Mouse (Mus musculus): ENCODE data around the gene Ceacam2. TPM values are rescaled to one million over a fixed set of nuclear protein-coding genes. Genes with fewer than 3 reads are reported as not detected.
"Not testable (repeated sequence)": the region's sequence is repeated elsewhere in the genome, so short reads cannot be mapped to it uniquely, and the experiment has no call there.

Gene Ceacam2
- total RNA-seq, 1 experiment, result 0.31 TPM

DNA sequence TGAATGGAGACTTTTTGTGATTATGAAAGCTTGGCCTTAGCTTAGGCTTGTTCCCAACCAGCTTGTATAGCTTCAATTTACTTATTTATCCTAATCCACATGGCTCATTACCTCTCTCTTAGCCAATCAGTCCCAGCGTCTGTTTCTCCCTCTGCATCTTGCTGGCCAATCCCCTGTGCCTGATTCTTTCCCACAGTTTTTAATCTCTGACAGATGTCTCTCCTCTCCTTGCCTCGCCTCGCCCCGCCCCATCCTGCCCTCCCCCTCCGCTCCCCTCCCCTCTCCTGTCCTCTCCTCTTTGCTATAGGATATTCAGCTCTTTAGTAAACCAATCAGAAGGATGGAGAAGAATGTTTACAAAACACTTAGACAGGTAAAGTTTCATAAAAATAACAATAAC is 54.6 kb downstream of the Ceacam2 start:
- Histone ChIP-seq H3K4me3 (ENCODE audit: insufficient read depth in 1 of 2, low read depth in 1 of 2, low read length in 2 of 2, poor library complexity in 1 of 2, severe bottlenecking in 1 of 2) (no peak overlapping the region), H3K27ac (ENCODE audit: insufficient read depth, low read depth, low read length, poor library complexity, severe bottlenecking) (no peak overlapping the region), H3K9ac (ENCODE audit: insufficient read depth, low read depth, low read length, poor library complexity, severe bottlenecking) (no peak overlapping the region), H3K36me3 (ENCODE audit: control insufficient read depth, insufficient read depth, low read length, poor library complexity, severe bottlenecking) (no peaks in the 10 kb centered on the region), H3K4me1 (ENCODE audit: control insufficient read depth in 2 of 2, insufficient read depth in 2 of 2, low read length in 2 of 2, poor library complexity in 1 of 2) (no peaks in the 10 kb centered on the region), H3K9me3 (ENCODE audit: control insufficient read depth, insufficient read depth, low read depth, low read length) (no peaks in the 10 kb centered on the region)
- DNase-seq (ENCODE audit: low read depth, low spot score), result no peak
- TF ChIP-seq ZC3H11A (IDR thresholded peaks at IDR 0.05; ENCODE audit: borderline replicate concordance, low read depth, low read length), result no peak
- TF ChIP-seq MAFK (IDR thresholded peaks at IDR 0.05; ENCODE audit: insufficient read depth, low read depth, low read length), result no peak
- no peak for TF ChIP-seq CHD2 (IDR thresholded peaks at IDR 0.05; ENCODE audit: low read depth, low read length)
- TF ChIP-seq HCFC1 (IDR thresholded peaks at IDR 0.05; ENCODE audit: borderline replicate concordance, insufficient read depth, low read length), result no peak
- no peak for TF ChIP-seq ZNF384 (IDR thresholded peaks at IDR 0.05; ENCODE audit: low read depth, low read length)
- in situ Hi-C loops (cut with MboI; ENCODE audit: low sequenced_read_pairs in 2 of 2, unreplicated experiment in 2 of 2), result loop anchor here in 1 of 2 experiments (25.0 kb wide), 1 partner anchor 102 kb away; no protein-coding TSS in a partner anchor

DNA sequence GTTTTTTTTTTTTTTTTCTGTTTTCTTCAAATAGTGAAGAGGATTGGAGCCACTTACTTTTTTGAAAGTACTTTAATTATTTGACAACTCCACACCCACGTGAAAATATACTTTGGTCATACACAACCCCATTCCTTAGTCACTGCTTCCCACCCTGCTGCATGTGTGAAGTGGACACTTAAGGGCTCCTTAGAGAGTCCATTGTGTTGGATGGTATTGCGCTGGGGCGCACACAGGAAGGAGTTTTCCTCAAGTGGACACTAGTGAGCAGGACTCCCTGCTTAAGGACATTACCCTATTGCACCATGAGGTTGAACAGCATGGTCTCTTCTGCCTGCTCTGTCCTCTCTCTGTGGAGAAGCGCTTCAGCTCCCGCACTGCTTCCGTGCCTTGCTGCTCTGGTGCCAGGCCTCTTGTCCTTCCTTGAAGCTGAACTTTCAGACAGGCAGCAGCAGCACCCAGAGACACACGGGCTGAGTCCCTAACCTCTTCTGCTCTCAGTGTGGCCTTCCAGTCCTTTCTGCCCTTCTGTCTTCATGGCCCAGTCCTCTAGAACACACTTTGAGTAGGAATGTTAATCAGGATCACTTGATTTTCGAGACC is 56.4 kb downstream of the Ceacam2 start:
- Histone ChIP-seq H3K36me3 (ENCODE audit: control insufficient read depth, insufficient read depth, low read length, poor library complexity, severe bottlenecking) (no peaks in the 10 kb centered on the region), H3K9me3 (ENCODE audit: control insufficient read depth, insufficient read depth, low read depth, low read length) (no peaks in the 10 kb centered on the region), H3K27ac (ENCODE audit: insufficient read depth, low read depth, low read length, poor library complexity, severe bottlenecking) (no peak overlapping the region), H3K4me1 (ENCODE audit: control insufficient read depth in 2 of 2, insufficient read depth in 2 of 2, low read length in 2 of 2, poor library complexity in 1 of 2) (no peaks in the 10 kb centered on the region), H3K9ac (ENCODE audit: insufficient read depth, low read depth, low read length, poor library complexity, severe bottlenecking) (no peak overlapping the region), H3K4me3 (ENCODE audit: insufficient read depth in 1 of 2, low read depth in 1 of 2, low read length in 2 of 2, poor library complexity in 1 of 2, severe bottlenecking in 1 of 2) (no peak overlapping the region)
- in situ Hi-C loops (cut with MboI; ENCODE audit: low sequenced_read_pairs in 2 of 2, unreplicated experiment in 2 of 2), result loop anchor here (5.0 to 25.0 kb wide), 3 partner anchors 56 to 114 kb away; no protein-coding TSS in a partner anchor
- no peak for DNase-seq (ENCODE audit: low read depth, low spot score)
- TF ChIP-seq ZNF384 (IDR thresholded peaks at IDR 0.05; ENCODE audit: low read depth, low read length), result no peak
- no peak for TF ChIP-seq CHD2 (IDR thresholded peaks at IDR 0.05; ENCODE audit: low read depth, low read length)
- TF ChIP-seq ZC3H11A (IDR thresholded peaks at IDR 0.05; ENCODE audit: borderline replicate concordance, low read depth, low read length), result no peak
- TF ChIP-seq HCFC1 (IDR thresholded peaks at IDR 0.05; ENCODE audit: borderline replicate concordance, insufficient read depth, low read length), result no peak
- TF ChIP-seq MAFK (IDR thresholded peaks at IDR 0.05; ENCODE audit: insufficient read depth, low read depth, low read length), result no peak

DNA sequence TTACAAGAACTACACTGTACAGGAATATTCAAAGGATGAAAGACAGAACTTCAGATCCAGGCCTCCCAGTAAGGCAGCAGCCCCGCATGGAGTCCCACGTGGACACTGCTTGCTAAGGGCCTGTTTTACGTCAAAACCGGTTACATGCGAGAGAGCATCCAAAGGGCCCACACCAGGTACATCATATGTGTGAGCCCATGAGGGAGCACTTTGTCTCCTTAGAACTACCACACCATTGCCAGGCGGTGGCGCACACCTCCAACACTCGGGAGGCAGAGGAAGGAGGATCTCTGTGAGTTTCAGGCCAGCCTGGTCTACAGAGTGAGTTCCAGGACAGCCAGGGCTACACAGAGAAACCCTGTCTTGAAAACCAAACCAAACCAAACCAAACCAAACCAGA is 58.9 kb downstream of the Ceacam2 start:
- H3K9ac ChIP-seq (ENCODE audit: insufficient read depth, low read depth, low read length, poor library complexity, severe bottlenecking); H3K4me3 ChIP-seq (ENCODE audit: insufficient read depth in 1 of 2, low read depth in 1 of 2, low read length in 2 of 2, poor library complexity in 1 of 2, severe bottlenecking in 1 of 2); H3K4me1 ChIP-seq (ENCODE audit: control insufficient read depth in 2 of 2, insufficient read depth in 2 of 2, low read length in 2 of 2, poor library complexity in 1 of 2); H3K27ac ChIP-seq (ENCODE audit: insufficient read depth, low read depth, low read length, poor library complexity, severe bottlenecking); H3K36me3 ChIP-seq (ENCODE audit: control insufficient read depth, insufficient read depth, low read length, poor library complexity, severe bottlenecking); H3K9me3 ChIP-seq (ENCODE audit: control insufficient read depth, insufficient read depth, low read depth, low read length): not testable (repeated sequence)
- in situ Hi-C loops (cut with MboI; ENCODE audit: low sequenced_read_pairs in 2 of 2, unreplicated experiment in 2 of 2), result loop anchor here (5.0 to 25.0 kb wide), 3 partner anchors 53 to 117 kb away; no protein-coding TSS in a partner anchor
- DNase-seq (ENCODE audit: low read depth, low spot score), result peak; percentile 47
- 0 out of 2 replicates have a peak, but pooled peaks have one; percentile 32 for TF ChIP-seq ZC3H11A (IDR thresholded peaks at IDR 0.05; ENCODE audit: borderline replicate concordance, low read depth, low read length)

DNA sequence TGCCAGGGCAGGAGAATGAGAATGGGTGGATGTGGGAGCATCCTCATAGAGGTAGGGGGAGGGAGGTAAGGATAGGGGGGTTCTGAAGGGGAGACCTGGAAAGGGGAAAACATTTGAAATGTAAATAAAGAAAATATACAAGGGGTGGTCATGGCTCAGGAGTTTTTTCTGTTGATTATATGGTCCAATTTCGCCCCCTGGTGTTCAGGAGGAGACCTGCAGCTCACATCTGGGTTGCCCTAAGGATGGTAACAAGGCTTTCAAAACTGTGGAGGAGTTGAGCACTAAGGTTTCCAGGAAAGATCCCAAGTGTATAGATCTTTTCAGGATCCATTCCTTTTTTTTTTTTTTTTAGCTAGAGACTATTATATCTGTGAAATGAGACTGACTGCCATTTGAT is 60.2 kb downstream of the Ceacam2 start:
- in situ Hi-C loops (cut with MboI; ENCODE audit: low sequenced_read_pairs in 2 of 2, unreplicated experiment in 2 of 2), result loop anchor here in 1 of 2 experiments (25.0 kb wide), 1 partner anchor 108 kb away; no protein-coding TSS in a partner anchor
- H3K36me3 ChIP-seq (ENCODE audit: control insufficient read depth, insufficient read depth, low read length, poor library complexity, severe bottlenecking), result no peaks in the 10 kb centered on the region
- H3K4me1 ChIP-seq (ENCODE audit: control insufficient read depth in 2 of 2, insufficient read depth in 2 of 2, low read length in 2 of 2, poor library complexity in 1 of 2), result no peaks in the 10 kb centered on the region
- TF ChIP-seq ZNF384 (IDR thresholded peaks at IDR 0.05; ENCODE audit: low read depth, low read length), result peak; percentile 31; the same call in 1 of the 2 replicates
- TF ChIP-seq ZC3H11A (IDR thresholded peaks at IDR 0.05; ENCODE audit: borderline replicate concordance, low read depth, low read length), result peak; percentile 96
- no peak for TF ChIP-seq CHD2 (IDR thresholded peaks at IDR 0.05; ENCODE audit: low read depth, low read length)
- DNase-seq (ENCODE audit: low read depth, low spot score), result peak; percentile 25
- H3K9ac ChIP-seq (ENCODE audit: insufficient read depth, low read depth, low read length, poor library complexity, severe bottlenecking), result no peak overlapping the region
- H3K9me3 ChIP-seq (ENCODE audit: control insufficient read depth, insufficient read depth, low read depth, low read length), result no peaks in the 10 kb centered on the region
- H3K27ac ChIP-seq (ENCODE audit: insufficient read depth, low read depth, low read length, poor library complexity, severe bottlenecking), result no peak overlapping the region
- no peak overlapping the region for H3K4me3 ChIP-seq (ENCODE audit: insufficient read depth in 1 of 2, low read depth in 1 of 2, low read length in 2 of 2, poor library complexity in 1 of 2, severe bottlenecking in 1 of 2)

DNA sequence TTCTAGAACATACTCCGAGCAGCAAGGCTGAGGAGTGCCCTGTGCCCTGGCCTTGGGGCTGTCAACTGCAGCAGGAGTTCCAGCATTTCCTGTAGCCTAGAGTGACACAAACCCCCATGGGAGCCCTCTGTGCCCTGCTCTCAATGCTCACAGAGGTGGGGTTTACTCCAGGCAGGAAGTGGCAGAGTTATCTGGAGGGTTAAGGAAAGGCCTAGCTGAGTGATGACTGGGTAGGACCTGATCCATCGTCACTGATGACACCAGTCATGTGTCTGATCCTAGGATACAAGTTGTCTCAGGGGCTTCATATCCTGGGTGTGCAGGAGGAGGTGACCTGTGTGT is 61.9 kb downstream of the Ceacam2 start:
- not testable (repeated sequence) for DNase-seq (ENCODE audit: low read depth, low spot score); H3K4me3 ChIP-seq (ENCODE audit: insufficient read depth in 1 of 2, low read depth in 1 of 2, low read length in 2 of 2, poor library complexity in 1 of 2, severe bottlenecking in 1 of 2); H3K27ac ChIP-seq (ENCODE audit: insufficient read depth, low read depth, low read length, poor library complexity, severe bottlenecking); H3K4me1 ChIP-seq (ENCODE audit: control insufficient read depth in 2 of 2, insufficient read depth in 2 of 2, low read length in 2 of 2, poor library complexity in 1 of 2); H3K9me3 ChIP-seq (ENCODE audit: control insufficient read depth, insufficient read depth, low read depth, low read length); H3K9ac ChIP-seq (ENCODE audit: insufficient read depth, low read depth, low read length, poor library complexity, severe bottlenecking); H3K36me3 ChIP-seq (ENCODE audit: control insufficient read depth, insufficient read depth, low read length, poor library complexity, severe bottlenecking)
- in situ Hi-C loops (cut with MboI; ENCODE audit: low sequenced_read_pairs in 2 of 2, unreplicated experiment in 2 of 2), result loop anchor here in 1 of 2 experiments (25.0 kb wide), 1 partner anchor 110 kb away; no protein-coding TSS in a partner anchor

DNA sequence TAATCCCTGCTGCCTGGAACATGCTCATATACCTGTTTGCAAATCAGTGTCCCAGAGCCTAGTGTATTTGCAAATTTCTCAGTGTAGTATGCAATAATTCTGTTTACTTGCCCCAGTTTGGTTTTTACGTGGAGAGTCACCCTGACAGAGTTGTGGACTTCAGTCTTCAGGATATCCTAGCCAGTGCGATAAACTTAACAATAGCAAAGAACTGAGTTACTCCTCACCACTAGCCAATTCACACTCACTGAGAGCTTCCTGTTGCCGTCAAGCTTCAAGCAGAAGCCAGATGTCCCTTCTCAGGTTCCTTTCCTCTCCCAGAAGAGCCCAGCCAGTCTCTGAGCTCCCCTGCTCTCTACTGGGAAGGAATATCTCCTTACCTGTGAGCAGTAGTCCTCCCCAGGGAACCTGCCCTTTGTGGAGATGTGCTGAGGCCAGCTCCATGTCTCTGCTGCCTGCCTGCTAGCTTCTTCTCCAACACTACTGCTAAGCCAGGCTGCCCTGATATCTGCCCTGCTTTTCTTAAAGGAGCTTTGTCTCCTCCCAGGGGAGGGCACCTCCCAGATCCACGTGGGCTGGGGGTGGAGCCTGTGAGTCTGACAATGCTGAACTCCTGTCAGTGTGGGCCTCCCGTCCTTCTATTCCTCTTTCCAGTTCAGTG is 62.4 kb downstream of the Ceacam2 start, which contains the start of gene Ceacam1:
Gene Ceacam1 (minus strand): TSS at position 513 of the 661 bp plus-strand sequence.
- not testable (repeated sequence) for H3K9me3 ChIP-seq (ENCODE audit: control insufficient read depth, insufficient read depth, low read depth, low read length); H3K4me1 ChIP-seq (ENCODE audit: control insufficient read depth in 2 of 2, insufficient read depth in 2 of 2, low read length in 2 of 2, poor library complexity in 1 of 2); H3K27ac ChIP-seq (ENCODE audit: insufficient read depth, low read depth, low read length, poor library complexity, severe bottlenecking); H3K36me3 ChIP-seq (ENCODE audit: control insufficient read depth, insufficient read depth, low read length, poor library complexity, severe bottlenecking); H3K9ac ChIP-seq (ENCODE audit: insufficient read depth, low read depth, low read length, poor library complexity, severe bottlenecking); H3K4me3 ChIP-seq (ENCODE audit: insufficient read depth in 1 of 2, low read depth in 1 of 2, low read length in 2 of 2, poor library complexity in 1 of 2, severe bottlenecking in 1 of 2)
- in situ Hi-C loops (cut with MboI; ENCODE audit: low sequenced_read_pairs in 2 of 2, unreplicated experiment in 2 of 2), result loop anchor here in 1 of 2 experiments (25.0 kb wide), 1 partner anchor 110 kb away; no protein-coding TSS in a partner anchor
- peak; percentile 30 for DNase-seq (ENCODE audit: low read depth, low spot score)

DNA sequence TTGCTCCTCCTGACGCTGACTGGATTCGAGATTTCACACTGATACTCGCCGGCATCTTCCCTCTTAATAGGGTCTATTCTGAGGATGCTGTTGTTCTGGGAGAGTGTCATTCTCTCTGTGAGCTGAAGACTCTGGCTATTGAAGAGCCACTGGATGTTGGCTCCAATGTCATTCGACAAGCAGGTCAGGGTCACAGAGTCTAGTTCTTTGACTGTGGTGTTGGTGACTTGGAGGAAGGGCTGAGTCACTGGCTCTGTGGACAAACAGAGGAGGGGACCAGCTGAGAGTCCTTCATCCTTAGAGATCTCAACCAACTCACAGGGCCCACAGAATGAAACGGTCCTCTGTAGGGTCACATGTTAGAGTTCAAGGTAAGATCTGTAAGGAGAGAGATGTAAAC is 67.8 kb downstream of the Ceacam2 start:
- not testable (repeated sequence) for DNase-seq (ENCODE audit: low read depth, low spot score); H3K9me3 ChIP-seq (ENCODE audit: control insufficient read depth, insufficient read depth, low read depth, low read length); H3K27ac ChIP-seq (ENCODE audit: insufficient read depth, low read depth, low read length, poor library complexity, severe bottlenecking); H3K36me3 ChIP-seq (ENCODE audit: control insufficient read depth, insufficient read depth, low read length, poor library complexity, severe bottlenecking); H3K4me1 ChIP-seq (ENCODE audit: control insufficient read depth in 2 of 2, insufficient read depth in 2 of 2, low read length in 2 of 2, poor library complexity in 1 of 2); H3K9ac ChIP-seq (ENCODE audit: insufficient read depth, low read depth, low read length, poor library complexity, severe bottlenecking); H3K4me3 ChIP-seq (ENCODE audit: insufficient read depth in 1 of 2, low read depth in 1 of 2, low read length in 2 of 2, poor library complexity in 1 of 2, severe bottlenecking in 1 of 2)
- in situ Hi-C loops (cut with MboI; ENCODE audit: low sequenced_read_pairs in 2 of 2, unreplicated experiment in 2 of 2), result loop anchor here in 1 of 2 experiments (5.0 kb wide), 1 partner anchor 55 kb away; no protein-coding TSS in a partner anchor

Measured in ES-E14 (cell line).